Comparison of ENCODE assay signal across 10 mouse cellular contexts in genomic region chr9:101265546-101265945, GRCm38 (mm10). TPM values are rescaled to one million over a fixed set of nuclear protein-coding genes. Genes with fewer than 3 reads are reported as not detected.
DNase-seq lines count a peak whose midpoint lies in the region; ATAC-seq and TF ChIP-seq lines count a peak whose summit lies in the region.
"Had no signal": no experiment of that assay in that cellular context is flagged by ENCODE, and none has a peak within 500 bp of the region (broad histone marks: within the 10 kb centered on the region; RNA-seq: fewer than 3 reads in every experiment).

No protein-coding gene starts in this region.

- WGBS in kidney, embryonic 14.5 days: 52% methylated on average over 6 of the region's 6 CpGs
- WGBS in neural tube, embryonic 14.5 days: 36% methylated on average over 6 of the region's 6 CpGs
- WGBS in liver, embryonic 12.5 days (ENCODE audit: insufficient replicate concordance): 60% methylated on average over 6 of the region's 6 CpGs

- peaks cover 7% of the 10 kb centered on the region; the same call in 1 of the 2 replicates for H3K4me1 ChIP-seq in kidney, embryonic 14.5 days (ENCODE audit: control insufficient read depth, insufficient read depth, low read length)
- H3K4me1 ChIP-seq in neural tube, embryonic 14.5 days (ENCODE audit: control insufficient read depth, insufficient read depth, low read length): peaks cover 2% of the 10 kb centered on the region; the same call in 1 of the 2 replicates
- 0 out of 2 replicates have a peak, but pooled peaks cover 3% of the 10 kb centered on the region for H3K4me1 ChIP-seq in liver, embryonic 12.5 days
- H3K4me1 ChIP-seq: liver, embryonic 15.5 days had no signal

- peak; percentile 75; the same call in 1 of the 2 replicates for ATAC-seq in kidney, embryonic 14.5 days (ENCODE audit: low FRiP score, low TSS enrichment)
- ATAC-seq in neural tube, embryonic 14.5 days (ENCODE audit: low read depth): peak; percentile 73
- no peak for ATAC-seq in liver, embryonic 12.5 days

- TF ChIP-seq CTCF in brain, embryonic 14.5 days (IDR thresholded peaks at IDR 0.05; ENCODE audit: borderline replicate concordance, extremely low read depth, insufficient read depth, insufficient read length): no peak

- H3K4me3 ChIP-seq in kidney, embryonic 14.5 days (ENCODE audit: low read length): no peak overlapping the region
- no peak overlapping the region for H3K4me3 ChIP-seq in neural tube, embryonic 14.5 days (ENCODE audit: low read depth, low read length)
- no peak overlapping the region for H3K4me3 ChIP-seq in liver, embryonic 12.5 days
- H3K4me3 ChIP-seq: liver, embryonic 15.5 days had no signal

- H3K27me3 ChIP-seq in kidney, embryonic 14.5 days (ENCODE audit: control insufficient read depth, insufficient read depth, low read length): no peaks in the 10 kb centered on the region
- no peaks in the 10 kb centered on the region for H3K27me3 ChIP-seq in neural tube, embryonic 14.5 days (ENCODE audit: control insufficient read depth, insufficient read depth, low read length)
- H3K27me3 ChIP-seq in liver, embryonic 12.5 days (replicated peaks): no peaks in the 10 kb centered on the region
- H3K27me3 ChIP-seq: liver, embryonic 15.5 days had no signal

- H3K27ac ChIP-seq in kidney, embryonic 14.5 days (ENCODE audit: low read depth, low read length): peak overlapping the region; percentile 20; the same call in 1 of the 2 replicates
- peak overlapping the region; percentile 55 for H3K27ac ChIP-seq in neural tube, embryonic 14.5 days (ENCODE audit: low read depth, low read length)
- no peak overlapping the region for H3K27ac ChIP-seq in liver, embryonic 12.5 days
- H3K27ac ChIP-seq: liver, embryonic 15.5 days had no signal

- H3K9ac ChIP-seq in kidney, embryonic 14.5 days (ENCODE audit: low read depth, low read length): no peak overlapping the region
- no peak overlapping the region for H3K9ac ChIP-seq in neural tube, embryonic 14.5 days (replicated peaks; ENCODE audit: low read depth, low read length)
- H3K9ac ChIP-seq in liver, embryonic 12.5 days: no peak overlapping the region
- H3K9ac ChIP-seq: liver, embryonic 15.5 days had no signal

- no peak overlapping the region for H3K4me2 ChIP-seq in kidney, embryonic 14.5 days (replicated peaks; ENCODE audit: low read depth, low read length)
- 0 out of 2 replicates have a peak overlapping the region, but pooled peaks have one; percentile 4 for H3K4me2 ChIP-seq in neural tube, embryonic 14.5 days (ENCODE audit: low read depth, low read length)
- no peak overlapping the region for H3K4me2 ChIP-seq in liver, embryonic 12.5 days
- H3K4me2 ChIP-seq: liver, embryonic 15.5 days had no signal

- no peaks in the 10 kb centered on the region for H3K36me3 ChIP-seq in kidney, embryonic 14.5 days (ENCODE audit: control insufficient read depth, insufficient read depth, low read length)
- H3K36me3 ChIP-seq in neural tube, embryonic 14.5 days (ENCODE audit: control insufficient read depth, insufficient read depth, low read length): no peaks in the 10 kb centered on the region
- H3K36me3 ChIP-seq in liver, embryonic 12.5 days: no peaks in the 10 kb centered on the region
- H3K36me3 ChIP-seq: G1E; liver, embryonic 15.5 days had no signal

- peak; percentile 39 to 73 for DNase-seq in layer of hippocampus, adult 18-20 months (ENCODE audit: low spot score in 2 of 2)
- no peak for DNase-seq in layer of hippocampus, postnatal 10 days (ENCODE audit: low spot score in 2 of 2)
- peak; percentile 89 for DNase-seq in brain, embryonic 14.5 days (ENCODE audit: low read depth)
- DNase-seq in thymus, postnatal 14 days: no peak
- no peak for DNase-seq in urinary bladder, adult 2 months (ENCODE audit: low spot score)

- TF ChIP-seq POLR2A in brain, embryonic 14.5 days (IDR thresholded peaks at IDR 0.05; ENCODE audit: borderline replicate concordance, extremely low read depth, insufficient read depth, insufficient read length, poor library complexity, severe bottlenecking): no peak

- H3K9me3 ChIP-seq in kidney, embryonic 14.5 days (ENCODE audit: control insufficient read depth, low read length): no peaks in the 10 kb centered on the region
- no peaks in the 10 kb centered on the region for H3K9me3 ChIP-seq in neural tube, embryonic 14.5 days (ENCODE audit: control insufficient read depth, low read length)
- H3K9me3 ChIP-seq in liver, embryonic 12.5 days (replicated peaks): no peaks in the 10 kb centered on the region
- H3K9me3 ChIP-seq: liver, embryonic 15.5 days had no signal

RNA-seq across cellular contexts. Expression of gene Ppp2r3a, which starts 14.0 kb away (rescaled TPM):
- total RNA-seq in layer of hippocampus, adult 18-20 months (2021): 10 to 100 TPM; 29.0 to 31.3 TPM
- total RNA-seq in layer of hippocampus, postnatal 10 days (2021): 10 to 100 TPM; 31.4 to 31.6 TPM
- polyA plus RNA-seq in brain, embryonic 14.5 days (2012; rRNA removed): 22.3 and 35.4 TPM in 2 replicates
- 15.3 and 23.5 TPM in 2 replicates for polyA plus RNA-seq in kidney, embryonic 14.5 days (2014; fragmentation: Nextera tagmentation; extraction: Ambion mirVana)
- 39.1 and 40.2 TPM in 2 replicates for polyA plus RNA-seq in neural tube, embryonic 14.5 days (2014; fragmentation: Nextera tagmentation; extraction: Ambion mirVana)
- polyA plus RNA-seq in liver, embryonic 12.5 days (2016; fragmentation: Nextera tagmentation; extraction: Ambion mirVana): 3.6 and 4.0 TPM in 2 replicates
- 18.9 and 23.8 TPM in 2 replicates for polyA plus RNA-seq in urinary bladder, adult 2 months (2012; rRNA removed)
- polyA plus RNA-seq: G1E had no signal

Comparison
In these comparisons a context has a peak if more than half of its experiments do, and no peak if none do; other contexts are left out.
1. DNase-seq: peak in layer of hippocampus, adult 18-20 months (2 of 2) and brain, embryonic 14.5 days (single experiment); none in layer of hippocampus, postnatal 10 days (0 of 2), thymus, postnatal 14 days (single experiment) and urinary bladder, adult 2 months (single experiment).